Mouse (Mus musculus): Measurements from ENCODE around the gene Tmem106a.
A peak's percentile ranks its signal among the peaks of the same experiment; 100 is the strongest.
"Not testable (repeated sequence)": the region's sequence is repeated elsewhere in the genome, so short reads cannot be mapped to it uniquely, and the experiment has no call there.

Tmem106a gene

DNA sequence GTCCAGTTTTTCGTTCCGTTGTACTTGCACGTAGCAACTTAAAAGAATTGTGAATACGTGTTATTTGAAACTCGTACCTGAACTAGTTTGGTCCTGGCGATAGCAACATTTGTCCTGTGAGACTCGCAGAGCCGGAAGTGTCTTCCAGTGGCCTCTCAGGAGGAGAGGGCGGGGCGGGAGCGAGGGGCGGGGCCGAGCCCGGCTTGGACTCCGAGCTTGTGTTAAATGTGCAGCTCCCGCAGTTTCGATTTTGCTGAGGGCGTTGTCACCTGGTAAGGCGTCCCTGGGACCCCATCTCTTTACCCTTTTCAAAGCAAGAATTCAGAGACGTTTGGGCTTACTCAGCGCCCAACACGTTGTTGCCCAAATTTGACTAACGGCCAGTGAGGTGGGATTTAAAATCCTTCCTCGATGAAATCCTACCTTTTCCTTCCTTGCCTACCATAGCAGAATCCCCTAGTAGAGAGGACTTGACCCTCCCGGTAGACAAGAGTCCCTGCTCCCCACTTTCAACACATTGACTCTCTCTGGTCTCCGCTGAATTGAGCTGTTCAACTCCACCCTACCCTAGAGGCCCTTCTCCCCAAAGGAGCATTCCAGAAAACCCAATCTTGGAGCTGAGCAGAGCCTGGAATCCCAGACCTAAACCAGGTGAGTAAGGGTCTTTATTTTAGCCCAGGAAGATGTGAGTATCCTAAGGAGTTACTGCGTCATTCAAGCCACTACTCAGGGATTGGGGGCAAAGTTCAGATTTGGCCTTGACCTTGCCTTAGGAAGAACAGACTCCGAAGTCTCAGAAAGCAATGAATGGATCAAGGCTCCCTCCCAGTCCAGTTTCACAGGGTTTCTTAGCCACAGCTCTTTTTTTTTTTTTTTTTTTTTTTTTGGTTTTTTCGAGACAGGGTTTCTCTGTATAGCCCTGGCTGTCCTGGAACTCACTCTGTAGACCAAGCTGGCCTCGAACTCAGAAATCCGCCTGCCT, at the start of gene Tmem106a:
TSS of gene Tmem106a (plus strand) at position 189 of the 982 bp plus-strand sequence.
- peak; percentile 75 for DNase-seq (ENCODE audit: low read depth)

DNA sequence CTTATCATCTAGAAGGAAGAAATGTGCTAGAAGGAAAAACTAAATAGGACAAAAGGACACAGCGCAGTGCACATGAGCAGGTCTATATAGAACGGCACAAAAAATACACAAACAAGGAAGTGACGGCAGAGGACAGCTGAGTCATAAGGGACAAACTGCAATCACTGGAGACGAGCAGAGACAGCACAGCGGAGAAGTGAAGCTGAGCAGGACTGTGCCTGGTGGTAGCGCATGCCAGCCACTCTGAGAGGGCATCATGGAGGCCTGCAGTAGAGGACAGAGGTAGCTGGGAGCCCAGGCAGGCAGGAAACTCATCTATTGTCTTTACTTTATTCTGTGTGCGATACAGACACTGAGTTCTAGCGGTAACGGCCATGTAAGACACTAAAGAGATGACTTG, 38.5 kb upstream of the Tmem106a start:
- DNase-seq (ENCODE audit: low read depth), result no peak

GRCm38 (mm10) chr11:101544132-101544531, 37.9 kb upstream of the Tmem106a start:
- no peak for DNase-seq (ENCODE audit: low read depth)

GRCm38 (mm10) chr11:101548526-101548925, 33.5 kb upstream of the Tmem106a start:
- no peak for DNase-seq (ENCODE audit: low read depth)

GRCm38 (mm10) chr11:101551751-101552475, 30.1 kb upstream of the Tmem106a start, which contains the start of the genes Brca1 and Nbr1:
Gene Brca1, minus strand, starts transcription at chr11:101551955.
Gene Nbr1, plus strand, starts transcription at chr11:101552149.
- peak; percentile 99 for DNase-seq (ENCODE audit: low read depth)

GRCm38 (mm10) chr11:101552476-101553300, 29.4 kb upstream of the Tmem106a start:
- peak; percentile 98 for DNase-seq (ENCODE audit: low read depth)

GRCm38 (mm10) chr11:101553354-101553930, 28.6 kb upstream of the Tmem106a start:
- DNase-seq (ENCODE audit: low read depth), result no peak

GRCm38 (mm10) chr11:101556541-101556940, 25.5 kb upstream of the Tmem106a start:
- no peak for DNase-seq (ENCODE audit: low read depth)

GRCm38 (mm10) chr11:101556954-101557353, 25.1 kb upstream of the Tmem106a start:
- no peak for DNase-seq (ENCODE audit: low read depth)

- DNase-seq (ENCODE audit: low read depth), result peak; percentile 85
Observed at GRCm38 (mm10) chr11:101562391-101562790, 19.7 kb upstream of the Tmem106a start.

GRCm38 (mm10) chr11:101568421-101568820, 13.6 kb upstream of the Tmem106a start:
- DNase-seq (ENCODE audit: low read depth), result no peak

DNA sequence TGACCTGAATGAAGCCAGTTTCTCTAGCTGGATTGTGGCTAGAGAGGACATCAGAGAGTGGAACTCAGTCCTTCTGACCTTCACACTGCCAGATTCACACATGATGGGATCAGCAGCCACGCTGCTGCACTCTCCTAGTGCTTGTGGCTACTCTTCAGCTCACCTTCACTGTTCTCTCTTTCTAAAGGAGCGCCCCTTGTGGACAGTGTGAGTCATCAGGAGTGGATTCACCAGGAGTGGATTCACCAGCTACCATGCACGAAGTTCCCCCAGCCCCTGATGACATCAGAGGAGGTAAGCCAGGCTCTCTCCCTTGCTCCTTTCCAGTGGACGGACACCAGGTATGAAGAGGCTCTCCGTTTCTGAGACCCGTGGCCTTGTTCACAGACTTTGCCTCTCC, 5.9 kb upstream of the Tmem106a start:
- DNase-seq (ENCODE audit: low read depth), result no peak

DNA sequence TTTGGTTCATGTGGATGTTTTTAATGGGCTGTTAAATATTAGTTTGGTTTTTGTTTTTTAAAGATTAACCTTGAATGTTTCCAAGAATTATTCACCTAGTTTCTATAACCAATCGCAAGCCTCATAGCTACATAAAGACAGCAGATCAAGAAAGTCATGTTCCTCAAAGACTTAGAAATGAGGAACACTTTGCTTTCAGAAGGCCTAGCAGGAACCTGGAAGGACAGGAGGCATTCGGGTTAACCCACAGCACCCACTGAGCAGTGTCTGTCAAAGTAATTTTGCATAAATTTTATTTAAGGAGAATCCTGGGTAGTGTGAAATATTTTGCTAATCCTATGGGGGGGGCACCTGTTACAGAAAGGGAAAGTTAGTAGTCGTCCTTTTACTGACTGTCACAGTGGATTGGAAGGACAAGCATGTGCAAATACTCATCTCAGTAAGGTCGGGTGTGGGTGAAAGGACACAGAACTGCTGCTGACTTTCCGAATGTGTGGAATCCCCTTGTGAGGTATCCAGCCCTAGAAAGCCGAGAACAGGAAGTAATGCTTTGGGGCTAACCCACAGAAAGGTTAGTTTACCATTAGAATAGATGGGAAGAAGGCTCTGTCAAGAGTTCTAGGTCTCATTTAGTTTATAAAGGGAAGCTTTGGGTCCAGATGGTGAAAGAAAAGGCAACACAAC, 819 bp upstream of the Tmem106a start:
- no peak for DNase-seq (ENCODE audit: low read depth)

GRCm38 (mm10) chr11:101583205-101583604, 1.2 kb downstream of the Tmem106a start:
- DNase-seq (ENCODE audit: low read depth), result no peak

DNA sequence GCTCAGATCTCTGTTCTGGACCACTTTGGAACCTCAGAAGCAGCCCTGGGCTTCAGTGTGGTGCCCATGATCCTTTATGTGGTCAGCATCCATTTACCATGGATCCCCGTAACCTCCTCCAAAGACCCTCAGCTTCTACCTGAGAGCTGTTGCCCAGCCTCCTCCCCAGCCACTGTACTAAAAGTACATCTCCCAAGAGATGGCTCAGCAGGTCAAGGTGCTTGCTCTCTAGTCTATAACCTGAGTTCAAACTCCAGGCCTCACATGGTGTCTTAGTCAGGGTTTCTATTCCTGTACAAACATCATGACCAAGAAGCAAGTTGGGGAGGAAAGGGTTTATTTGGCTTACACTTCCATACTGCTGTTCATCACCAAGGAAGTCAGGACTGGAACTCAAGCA, 3.0 kb downstream of the Tmem106a start:
- not testable (repeated sequence) for DNase-seq (ENCODE audit: low read depth)

GRCm38 (mm10) chr11:101585805-101586204, 3.8 kb downstream of the Tmem106a start:
- DNase-seq (ENCODE audit: low read depth), result no peak

DNA sequence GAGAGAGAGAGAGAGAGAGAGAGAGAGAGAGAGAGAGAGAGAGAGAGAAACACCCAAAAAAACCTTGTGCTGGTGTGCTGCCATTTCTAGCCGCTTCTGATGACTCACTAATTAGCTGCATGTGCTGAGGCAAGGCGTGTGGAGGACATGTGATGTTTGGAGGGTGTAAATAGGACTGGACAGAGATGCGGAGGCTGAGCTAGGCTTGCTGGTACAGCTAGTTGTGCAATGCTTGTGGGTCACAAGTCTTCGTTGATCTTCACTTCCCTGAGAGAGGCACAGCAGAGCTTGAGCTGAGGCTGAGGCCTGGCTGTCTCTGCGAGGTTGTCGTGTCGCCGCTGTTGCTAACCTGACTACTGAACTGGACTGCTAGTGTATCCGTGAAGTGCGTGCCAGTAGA, 5.6 kb downstream of the Tmem106a start:
- no peak for DNase-seq (ENCODE audit: low read depth)

DNA sequence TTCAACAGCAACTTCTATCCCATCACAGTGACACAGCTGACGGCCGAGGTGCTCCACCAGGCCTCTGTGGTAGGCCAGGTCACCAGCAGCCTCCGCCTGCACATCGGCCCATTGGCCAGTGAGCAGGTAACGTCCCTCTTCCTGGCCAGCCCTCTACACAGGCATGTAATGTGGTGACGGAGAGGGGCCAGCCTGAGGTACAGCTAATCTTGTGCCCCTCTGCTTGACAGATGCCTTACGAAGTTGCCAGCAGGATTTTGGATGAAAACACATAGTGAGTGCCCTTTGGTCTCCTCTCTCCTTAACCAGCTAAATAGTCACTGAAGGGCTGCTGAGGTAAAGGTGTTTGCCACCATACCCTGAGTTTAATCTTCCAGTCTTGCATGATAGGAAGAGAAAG, 6.8 kb downstream of the Tmem106a start:
- DNase-seq (ENCODE audit: low read depth), result no peak

GRCm38 (mm10) chr11:101589444-101589843, 7.4 kb downstream of the Tmem106a start:
- DNase-seq (ENCODE audit: low read depth), result peak; percentile 82

- DNase-seq (ENCODE audit: low read depth), result no peak
Observed at GRCm38 (mm10) chr11:101589989-101590624, 8.1 kb downstream of the Tmem106a start.

Data from naive thymus-derived CD4-positive, alpha-beta T cell, adult 2 months (primary cell).